Mouse (Mus musculus) heart, postnatal 4 days (tissue): ENCODE results near the gene Psen1. TPM values are rescaled to one million over a fixed set of nuclear protein-coding genes. Genes with fewer than 3 reads are reported as not detected.

Experiments
- DNase-seq: peaks from one replicate; pipeline ENCODE4 v3.0.0; 2021
- total RNA-seq, 2 experiments: library from RNA; stranded (reverse); gene quantifications; 2 replicates each; pipeline ENCODE4 v1.2.3; 2021

Gene Psen1
- total RNA-seq, 2 experiments from 2014 or later, result 43.7 to 44.7 TPM

GRCm38 (mm10) chr12:83726510-83727308, 38.8 kb downstream of the Psen1 start:
- no peak for DNase-seq

GRCm38 (mm10) chr12:83732225-83732624, 44.3 kb downstream of the Psen1 start:
- no peak for DNase-seq

DNA sequence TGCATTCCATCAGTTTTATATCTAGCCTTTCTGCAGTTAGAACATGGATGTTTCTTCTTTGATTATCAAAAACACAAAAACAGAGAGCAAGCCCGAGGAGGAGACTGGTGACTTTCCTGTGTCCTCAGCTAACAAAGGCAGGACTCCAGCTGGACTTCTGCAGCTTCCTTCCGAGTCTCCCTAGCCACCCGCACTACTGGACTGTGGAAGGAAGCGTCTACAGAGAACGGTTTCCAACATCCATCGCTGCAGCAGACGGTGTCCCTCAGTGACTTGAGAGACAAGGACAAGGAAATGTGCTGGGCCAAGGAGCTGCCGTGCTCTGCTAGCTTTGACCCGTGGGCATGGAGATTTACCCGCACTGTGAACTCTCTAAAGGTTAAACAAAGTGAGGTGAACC, 46.1 kb downstream of the Psen1 start:
- DNase-seq, result no peak

- peak; percentile 25 for DNase-seq
Observed at GRCm38 (mm10) chr12:83736236-83736635, 48.3 kb downstream of the Psen1 start.

DNA sequence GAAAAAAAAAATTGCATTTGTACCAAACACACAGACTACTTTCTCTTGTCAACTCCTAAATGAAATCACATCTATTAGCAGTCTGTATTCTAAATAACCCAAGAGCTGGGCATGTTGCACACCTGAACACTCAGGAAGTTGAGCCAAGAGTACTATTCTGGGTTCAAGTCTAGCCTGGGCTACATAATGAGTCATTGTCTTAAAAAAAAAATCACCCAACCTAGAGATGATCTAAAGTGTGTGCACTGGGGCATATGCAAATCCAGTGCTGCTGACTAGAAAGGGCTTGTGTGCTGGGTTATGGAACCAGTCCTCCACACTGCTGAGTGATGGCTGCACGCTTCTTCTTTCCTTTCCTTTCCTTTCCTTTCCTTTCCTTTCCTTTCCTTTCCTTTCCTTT, 50.7 kb downstream of the Psen1 start:
- DNase-seq, result no peak

- no peak for DNase-seq
Observed at GRCm38 (mm10) chr12:83741722-83742121, 53.8 kb downstream of the Psen1 start.

GRCm38 (mm10) chr12:83742834-83743233, 54.9 kb downstream of the Psen1 start:
- DNase-seq, result no peak

- no peak for DNase-seq
Observed at GRCm38 (mm10) chr12:83743712-83744111, 55.8 kb downstream of the Psen1 start.

- no peak for DNase-seq
Observed at GRCm38 (mm10) chr12:83749186-83749585, 61.2 kb downstream of the Psen1 start.

- DNase-seq, result peak; percentile 50
Observed at GRCm38 (mm10) chr12:83752495-83752894, 64.5 kb downstream of the Psen1 start.

- DNase-seq, result no peak
Observed at GRCm38 (mm10) chr12:83758735-83759134, 70.8 kb downstream of the Psen1 start.

- DNase-seq, result no peak
Observed at GRCm38 (mm10) chr12:83760201-83760600, 72.2 kb downstream of the Psen1 start.

GRCm38 (mm10) chr12:83762706-83763105, 74.8 kb downstream of the Psen1 start:
- DNase-seq, result no peak

DNA sequence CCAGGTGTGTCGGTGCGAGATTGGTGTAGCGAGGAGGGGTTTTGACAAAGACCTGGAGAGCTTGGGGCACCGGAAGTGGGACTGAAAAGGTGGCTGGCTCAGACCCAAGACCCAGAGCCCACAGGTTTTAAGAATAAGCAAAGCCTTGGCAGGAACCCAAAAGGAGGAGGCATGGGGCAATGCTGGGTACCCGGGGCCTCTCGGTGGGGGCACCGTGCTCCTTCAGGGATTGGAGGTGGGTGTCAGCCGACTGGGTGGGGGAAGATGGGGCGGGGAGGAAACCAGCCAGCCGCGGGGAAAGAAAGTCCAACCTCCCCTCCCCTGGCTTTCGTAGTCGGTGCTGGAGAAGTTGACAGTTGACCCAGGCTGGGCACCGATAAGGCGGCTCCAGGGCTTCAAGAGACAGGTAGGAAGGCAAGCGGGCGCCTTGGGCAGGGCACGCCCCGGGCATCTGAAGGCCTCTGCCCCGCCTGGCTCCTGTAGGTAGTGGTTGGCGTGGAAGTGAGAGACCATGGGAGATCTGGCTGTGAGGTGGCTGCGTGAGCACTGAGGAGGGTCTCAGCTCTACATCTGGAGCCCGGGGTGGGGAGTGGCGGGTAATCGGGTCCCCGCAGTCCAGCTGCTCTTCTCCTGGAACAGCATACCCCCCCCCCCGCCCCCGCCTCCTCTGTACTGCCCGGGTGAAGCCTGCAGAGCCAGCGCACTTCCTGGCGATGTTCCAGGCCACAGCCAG, 75.5 kb downstream of the Psen1 start, which contains the start of gene Papln:
Gene Papln, plus strand, starts transcription at position 324 of the 733 bp plus-strand sequence.
- DNase-seq, result peak; percentile 53

- no peak for DNase-seq
Observed at GRCm38 (mm10) chr12:83764044-83764365, 76.1 kb downstream of the Psen1 start.

DNA sequence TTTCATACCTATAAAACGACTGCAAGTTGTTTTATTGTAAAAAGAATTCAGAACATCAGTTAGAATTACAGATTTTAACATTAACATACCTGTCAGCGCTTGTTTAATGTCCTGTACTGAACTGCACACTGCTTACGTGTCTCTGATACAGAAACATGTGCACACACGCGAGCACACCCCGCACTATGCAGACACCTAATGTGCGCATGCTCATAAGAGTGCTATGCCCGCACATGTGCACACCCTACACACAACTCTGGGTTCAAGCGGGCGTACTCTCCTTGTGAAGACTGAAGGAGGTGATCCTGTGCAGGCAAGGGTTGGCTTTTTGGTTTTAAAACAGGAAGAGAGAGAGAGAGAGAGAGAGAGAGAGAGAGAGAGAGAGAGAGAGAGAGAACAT, 76.6 kb downstream of the Psen1 start:
- no peak for DNase-seq

- DNase-seq, result no peak
Observed at GRCm38 (mm10) chr12:83765965-83766603, 78.1 kb downstream of the Psen1 start.

GRCm38 (mm10) chr12:83767833-83768232, 79.9 kb downstream of the Psen1 start:
- DNase-seq, result no peak

DNA sequence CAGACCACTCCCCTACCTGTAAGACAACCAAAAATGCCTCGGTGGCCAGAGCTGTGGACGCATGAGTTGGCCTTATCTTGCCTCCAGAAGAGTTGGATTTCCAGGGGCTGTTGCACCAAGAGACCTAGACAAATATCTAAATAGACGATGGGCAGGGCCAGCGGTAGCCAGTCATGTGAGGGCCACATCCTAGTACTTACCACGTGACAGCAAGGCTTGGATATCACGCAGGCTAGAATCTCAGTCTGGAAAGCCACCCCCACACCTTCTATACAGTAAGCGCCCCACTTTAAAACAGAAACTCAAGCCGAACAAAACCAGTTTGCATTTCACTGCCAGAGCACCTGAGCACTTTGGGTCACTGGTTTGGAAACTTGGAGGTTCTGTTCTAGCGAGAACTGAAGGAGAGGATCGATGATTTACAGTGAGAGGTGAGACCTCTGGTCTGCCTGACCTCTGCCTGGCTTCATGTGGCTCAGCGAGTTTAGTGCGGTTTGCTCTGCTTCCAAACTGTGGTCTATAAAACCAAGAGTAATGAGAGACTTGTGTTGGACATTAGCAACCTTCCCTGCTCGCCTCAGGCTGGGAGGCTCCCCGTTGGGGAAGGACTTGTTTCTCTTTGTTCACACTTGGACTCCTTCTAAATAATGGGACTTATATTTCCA, 80.4 kb downstream of the Psen1 start:
- DNase-seq, result no peak

DNA sequence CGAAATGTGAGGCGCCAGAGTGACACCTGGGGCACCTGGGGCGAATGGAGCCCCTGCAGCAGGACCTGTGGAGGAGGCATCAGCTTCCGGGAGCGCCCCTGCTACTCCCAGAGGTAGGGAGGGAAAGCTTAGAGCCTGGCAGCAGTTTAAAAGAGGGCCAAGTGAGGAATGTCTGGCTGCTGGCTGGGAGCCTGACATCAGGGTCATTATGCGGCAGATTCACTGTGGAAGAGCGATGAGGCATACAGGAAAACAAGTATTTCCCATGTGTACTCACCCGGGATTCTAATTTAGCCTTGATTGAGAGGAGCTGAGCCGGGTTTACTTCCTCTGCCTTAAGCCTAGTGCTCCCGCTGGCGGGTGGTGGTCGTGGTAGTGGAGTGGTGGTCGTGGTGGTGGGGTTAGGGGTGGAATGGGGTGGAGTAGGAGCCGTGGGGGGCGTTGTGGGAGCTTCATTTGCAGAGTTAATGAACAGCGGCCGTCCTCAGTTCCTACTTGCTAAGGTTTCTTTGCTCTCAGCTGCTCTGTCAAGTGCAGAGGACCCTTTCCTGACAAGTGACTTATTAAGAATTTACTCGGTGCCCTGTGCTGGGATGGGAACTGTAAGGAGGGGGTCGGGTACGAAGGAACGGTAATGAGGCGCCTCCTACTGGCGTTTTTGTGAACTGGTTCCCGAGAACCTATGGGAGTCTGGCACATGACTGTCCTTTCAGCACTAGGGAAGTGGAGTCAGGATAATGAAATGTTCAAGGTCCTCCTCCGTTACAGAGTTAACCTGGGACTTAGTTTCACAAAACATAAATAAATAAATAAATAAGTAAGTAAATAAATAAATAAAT, 82.7 kb downstream of the Psen1 start:
- peak; percentile 83 for DNase-seq

DNA sequence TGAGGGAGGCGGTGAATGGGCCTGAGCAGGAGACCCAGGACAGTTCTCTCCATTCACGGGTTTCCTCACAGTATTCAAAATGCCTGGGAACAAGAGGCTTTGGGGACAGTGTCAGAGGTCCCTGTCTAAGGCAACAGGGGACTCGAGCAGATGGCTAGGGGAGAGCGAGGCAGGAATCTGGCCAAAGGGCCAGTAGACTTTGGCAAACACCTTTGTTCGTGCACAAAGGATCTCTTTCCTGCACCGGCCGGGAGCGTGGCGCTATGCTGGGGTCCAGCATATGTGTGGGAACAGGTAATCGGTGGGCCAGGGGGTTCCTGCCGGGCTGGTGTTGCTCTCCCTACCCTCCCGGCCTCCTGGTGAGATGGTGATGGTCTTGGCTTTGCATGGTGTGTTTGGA, 87.7 kb downstream of the Psen1 start:
- DNase-seq, result no peak

DNA sequence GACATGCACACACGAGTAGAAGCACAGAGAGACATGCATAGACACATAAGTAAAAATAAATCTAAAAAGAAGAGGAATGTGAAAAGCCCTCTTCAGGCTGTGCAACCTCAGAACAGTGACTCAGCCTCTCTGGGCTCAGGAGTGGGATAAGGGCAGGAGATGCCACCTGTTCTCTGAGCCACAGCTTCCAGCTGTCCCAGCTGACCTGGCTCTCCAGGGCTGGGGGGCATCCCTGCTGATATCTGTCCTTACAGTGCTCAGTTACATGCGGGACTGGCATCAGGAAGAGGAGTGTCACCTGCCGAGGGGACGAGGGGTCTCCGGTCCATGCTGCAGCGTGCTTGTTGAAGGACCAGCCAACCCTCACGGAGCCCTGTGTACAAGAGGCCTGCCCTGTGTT, 88.8 kb downstream of the Psen1 start:
- no peak for DNase-seq
